Mouse (Mus musculus): ENCODE measurements around the gene Sprr2f. TPM values are rescaled to one million over a fixed set of nuclear protein-coding genes. Genes with fewer than 3 reads are reported as not detected.

Gene Sprr2f
- total RNA-seq (2023), result not detected

GRCm38 (mm10) chr3:92364887-92365286 is at the start of gene Sprr2f:
Gene Sprr2f (plus strand): TSS chr3:92365187.

DNA sequence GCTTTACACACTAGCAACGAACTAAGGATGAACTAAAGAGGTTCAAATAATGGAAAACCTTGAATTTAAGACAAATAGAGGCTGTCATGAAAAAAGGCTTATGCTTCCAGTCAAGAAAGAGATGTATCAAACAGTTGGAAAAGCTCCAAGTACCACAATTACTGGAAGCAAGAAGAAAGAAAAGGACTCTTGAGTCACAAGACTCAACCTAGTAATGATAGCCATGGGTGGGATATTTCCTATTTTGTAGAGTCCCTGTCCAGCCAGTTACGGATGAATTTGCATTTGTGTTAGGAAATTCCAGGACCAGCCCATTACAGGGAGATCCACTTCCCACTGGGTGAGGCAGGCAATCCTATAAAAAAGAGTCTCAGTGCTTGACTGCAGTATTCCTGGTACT is 48.7 kb upstream of the Sprr2f start, which contains the start of gene Sprr2b:
Gene Sprr2b (plus strand): TSS at position 301 of the 400 bp plus-strand sequence.

GRCm38 (mm10) chr3:92338840-92339239 is 26.1 kb upstream of the Sprr2f start, which contains the start of gene Sprr2d:
Gene Sprr2d (plus strand): TSS chr3:92339140.

DNA sequence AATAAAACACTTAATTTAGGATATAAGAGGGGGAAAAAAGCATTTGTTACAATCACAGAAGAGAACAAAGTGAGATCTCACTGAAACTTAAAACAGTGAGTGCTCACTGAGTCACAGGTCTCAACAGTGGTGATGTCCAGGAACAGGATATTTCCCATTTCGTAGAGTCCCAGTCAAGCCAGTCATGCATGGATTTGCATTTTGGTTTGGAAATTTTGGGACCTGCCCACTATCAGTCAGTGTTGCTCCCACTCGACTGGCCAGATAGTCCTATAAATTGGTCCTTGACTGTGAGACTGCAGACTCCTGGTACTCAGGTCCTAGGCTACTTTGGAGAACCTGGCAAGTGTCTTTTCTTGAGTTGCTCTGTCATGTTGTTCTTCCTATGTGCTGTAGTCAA is 13.1 kb upstream of the Sprr2f start, which contains the start of gene Sprr2e:
Gene Sprr2e (plus strand): TSS at position 301 of the 400 bp plus-strand sequence.

DNA sequence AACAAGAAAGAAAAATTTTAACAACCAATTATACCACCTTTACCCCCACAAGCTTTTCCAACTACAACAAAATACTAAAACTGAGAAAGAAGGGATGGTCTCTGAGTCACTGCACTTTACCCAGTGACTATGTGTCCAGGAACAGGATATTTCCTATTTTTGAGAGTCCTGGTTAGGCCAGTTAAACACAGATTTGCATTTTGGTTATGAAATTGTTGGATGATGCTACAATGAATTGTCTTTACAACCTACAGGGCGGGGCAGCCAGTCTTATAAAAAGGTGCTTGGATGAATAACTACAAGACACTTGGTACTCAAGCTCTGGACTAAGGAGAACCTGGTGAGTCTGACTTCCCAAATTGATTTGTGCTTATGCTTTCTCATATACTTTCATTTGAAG is 20.4 kb downstream of the Sprr2f start, which contains the start of gene Sprr2h:
Gene Sprr2h (plus strand): TSS at position 301 of the 400 bp plus-strand sequence.

GRCm38 (mm10) chr3:92407691-92408090 is 42.7 kb downstream of the Sprr2f start, which contains the start of gene Sprr2i:
Gene Sprr2i (plus strand): TSS chr3:92407991.

Other genes starting within 250 kb of the Sprr2f start
- not detected for gene Prr9, start 241.2 kb upstream of the Sprr2f start, total RNA-seq (2023)
- gene Lelp1, start 222.4 kb upstream of the Sprr2f start, total RNA-seq (2023), result not detected
- not detected for gene Sprr2a1, start 149.4 kb upstream of the Sprr2f start, total RNA-seq (2023)
- gene Sprr2a2, start 149.3 kb upstream of the Sprr2f start, total RNA-seq (2023), result not detected
- gene Sprr2a3, start 79.8 kb upstream of the Sprr2f start, total RNA-seq (2023), result not detected
- not detected for gene Sprr2b, start 48.6 kb upstream of the Sprr2f start, total RNA-seq (2023)
- gene Sprr2d, start 26.0 kb upstream of the Sprr2f start, total RNA-seq (2023), result not detected
- gene Sprr2e, start 13.0 kb upstream of the Sprr2f start, total RNA-seq (2023), result not detected
- gene Sprr2h, start 20.5 kb downstream of the Sprr2f start, total RNA-seq (2023), result not detected
- not detected for gene Sprr2i, start 42.8 kb downstream of the Sprr2f start, total RNA-seq (2023)
- gene Sprr2j-ps, start 52.9 kb downstream of the Sprr2f start, total RNA-seq (2023), result not detected
- gene Gm9774, start 64.2 kb downstream of the Sprr2f start, total RNA-seq (2023), result 1.4 TPM
- gene Sprr2k, start 67.4 kb downstream of the Sprr2f start, total RNA-seq (2023), result not detected
- not detected for gene Sprr1b, start 73.6 kb downstream of the Sprr2f start, total RNA-seq (2023)
- gene Sprr3, start 93.5 kb downstream of the Sprr2f start, total RNA-seq (2023), result not detected
- gene Sprr1a, start 120.7 kb downstream of the Sprr2f start, total RNA-seq (2023), result not detected
- gene Sprr4, start 135.3 kb downstream of the Sprr2f start, total RNA-seq (2023), result not detected
- gene 2310046K23Rik, start 169.3 kb downstream of the Sprr2f start, total RNA-seq (2023), result not detected
- not detected for gene Ivl, start 208.5 kb downstream of the Sprr2f start, total RNA-seq (2023)
- not detected for gene Smcp, start 223.8 kb downstream of the Sprr2f start, total RNA-seq (2023)
- gene 2210017I01Rik, start 242.3 kb downstream of the Sprr2f start, total RNA-seq (2023), result not detected